Mouse (Mus musculus): ENCODE data around the gene Tff1. TPM values are rescaled to one million over a fixed set of nuclear protein-coding genes. Genes with fewer than 3 reads are reported as not detected.

Gene Tff1
- polyA plus RNA-seq, 1 experiment from 2014 or later: not detected

- Histone ChIP-seq H3K27ac (replicated peaks) (no peak within 1 kb of the TSS), H3K4me2 (no peak within 1 kb of the TSS), H3K36me3 (no peaks in the 10 kb centered on the region), H3K9ac (no peak within 1 kb of the TSS), H3K9me3 (no peaks in the 10 kb centered on the region), H3K27me3 (replicated peaks) (peaks cover 31% of the 10 kb centered on the region), H3K4me1 (no peaks in the 10 kb centered on the region), H3K4me3 (no peak within 1 kb of the TSS)
- ATAC-seq (ENCODE audit: extremely low read depth, insufficient number of reproducible peaks, low FRiP score, low TSS enrichment): no peak
- WGBS: 38% methylated on average over 2 of the region's 2 CpGs
These were observed 35.6 kb downstream of the Tff1 start, which contains the start of gene Tff3 for GRCm38 (mm10) chr17:31129452-31129851. Tff3 (minus strand) TSS chr17:31129646.

- WGBS: 72% methylated on average over 9 of the region's 9 CpGs
- H3K4me2 ChIP-seq: no peak overlapping the region
- H3K9ac ChIP-seq: no peak overlapping the region
- H3K36me3 ChIP-seq: no peaks in the 10 kb centered on the region
- H3K27ac ChIP-seq (replicated peaks): no peak overlapping the region
- H3K9me3 ChIP-seq: no peaks in the 10 kb centered on the region; the same call in 1 of the 2 replicates
- no peak overlapping the region for H3K4me3 ChIP-seq
- ATAC-seq (ENCODE audit: extremely low read depth, insufficient number of reproducible peaks, low FRiP score, low TSS enrichment): no peak
- peaks cover 31% of the 10 kb centered on the region for H3K27me3 ChIP-seq (replicated peaks)
- no peaks in the 10 kb centered on the region for H3K4me1 ChIP-seq
These were observed 36.3 kb downstream of the Tff1 start for GRCm38 (mm10) chr17:31128708-31129318.

- no peaks in the 10 kb centered on the region for H3K4me1 ChIP-seq
- no peak overlapping the region for H3K27ac ChIP-seq (replicated peaks)
- H3K9me3 ChIP-seq: no peaks in the 10 kb centered on the region; the same call in 1 of the 2 replicates
- no peak overlapping the region for H3K4me3 ChIP-seq
- H3K36me3 ChIP-seq: no peaks in the 10 kb centered on the region
- no peak overlapping the region for H3K9ac ChIP-seq
- no peak overlapping the region for H3K4me2 ChIP-seq
- 31% methylated on average over 9 of the region's 9 CpGs for WGBS
- peaks cover 30% of the 10 kb centered on the region for H3K27me3 ChIP-seq (replicated peaks)
- no peak for ATAC-seq (ENCODE audit: extremely low read depth, insufficient number of reproducible peaks, low FRiP score, low TSS enrichment)
These were observed 39.4 kb downstream of the Tff1 start for GRCm38 (mm10) chr17:31125548-31126266.

- WGBS: 11% methylated on average over 8 of the region's 8 CpGs
- ATAC-seq (ENCODE audit: extremely low read depth, insufficient number of reproducible peaks, low FRiP score, low TSS enrichment): no peak
- peaks cover 15% of the 10 kb centered on the region; the same call in 1 of the 2 replicates for H3K27me3 ChIP-seq (replicated peaks)
- no peak overlapping the region for H3K4me3 ChIP-seq
- no peak overlapping the region for H3K4me2 ChIP-seq
- H3K4me1 ChIP-seq: no peaks in the 10 kb centered on the region
- H3K9me3 ChIP-seq: no peaks in the 10 kb centered on the region; the same call in 1 of the 2 replicates
- H3K27ac ChIP-seq (replicated peaks): no peak overlapping the region
- H3K36me3 ChIP-seq: no peaks in the 10 kb centered on the region
- H3K9ac ChIP-seq: no peak overlapping the region
These were observed 43.1 kb downstream of the Tff1 start for GRCm38 (mm10) chr17:31121975-31122374.

- H3K27ac ChIP-seq (replicated peaks): no peak overlapping the region
These were observed 45.6 kb downstream of the Tff1 start for GRCm38 (mm10) chr17:31119429-31119828.

GRCm38 (mm10) chr17:31117946-31118345 lies 47.1 kb downstream of the Tff1 start:
- no peak overlapping the region for H3K4me2 ChIP-seq
- no peak for ATAC-seq (ENCODE audit: extremely low read depth, insufficient number of reproducible peaks, low FRiP score, low TSS enrichment)

More at GRCm38 (mm10) chr17:31119429-31119828, 45.6 kb downstream of the Tff1 start:
- Histone ChIP-seq H3K4me2 (no peak overlapping the region), H3K27me3 (replicated peaks) (peaks cover 12% of the 10 kb centered on the region; the same call in 1 of the 2 replicates), H3K9ac (no peak overlapping the region), H3K4me3 (no peak overlapping the region), H3K9me3 (no peaks in the 10 kb centered on the region; the same call in 1 of the 2 replicates), H3K4me1 (no peaks in the 10 kb centered on the region), H3K36me3 (no peaks in the 10 kb centered on the region)
- no peak; the same call in 1 of the 2 replicates for ATAC-seq (ENCODE audit: extremely low read depth, insufficient number of reproducible peaks, low FRiP score, low TSS enrichment)
- WGBS: 8% methylated on average over 7 of the region's 7 CpGs

GRCm38 (mm10) chr17:31116063-31116462 lies 49.0 kb downstream of the Tff1 start:
- H3K9ac ChIP-seq: no peak overlapping the region
- H3K36me3 ChIP-seq: peaks cover 6% of the 10 kb centered on the region
- H3K4me1 ChIP-seq: no peaks in the 10 kb centered on the region
- peaks cover 10% of the 10 kb centered on the region; the same call in 1 of the 2 replicates for H3K27me3 ChIP-seq (replicated peaks)
- H3K4me3 ChIP-seq: no peak overlapping the region
- no peak for ATAC-seq (ENCODE audit: extremely low read depth, insufficient number of reproducible peaks, low FRiP score, low TSS enrichment)
- no peak overlapping the region for H3K27ac ChIP-seq (replicated peaks)
- no peak overlapping the region for H3K4me2 ChIP-seq
- 40% methylated on average over 6 of the region's 6 CpGs for WGBS
- H3K9me3 ChIP-seq: no peaks in the 10 kb centered on the region

More at GRCm38 (mm10) chr17:31117946-31118345, 47.1 kb downstream of the Tff1 start:
- WGBS: 83% methylated on average over 5 of the region's 5 CpGs
- Histone ChIP-seq H3K36me3 (no peaks in the 10 kb centered on the region), H3K27ac (replicated peaks) (no peak overlapping the region), H3K27me3 (replicated peaks) (peaks cover 12% of the 10 kb centered on the region; the same call in 1 of the 2 replicates), H3K4me3 (no peak overlapping the region), H3K4me1 (no peaks in the 10 kb centered on the region), H3K9me3 (no peaks in the 10 kb centered on the region), H3K9ac (no peak overlapping the region)

GRCm38 (mm10) chr17:31113191-31113856 lies 51.8 kb downstream of the Tff1 start:
- no peak overlapping the region for H3K27ac ChIP-seq (replicated peaks)
- H3K4me1 ChIP-seq: no peaks in the 10 kb centered on the region
- H3K9ac ChIP-seq: no peak overlapping the region
- WGBS: 73% methylated on average over 9 of the region's 9 CpGs
- H3K27me3 ChIP-seq (replicated peaks): no peaks in the 10 kb centered on the region; the same call in 1 of the 2 replicates
- no peak overlapping the region for H3K4me2 ChIP-seq
- no peaks in the 10 kb centered on the region for H3K9me3 ChIP-seq
- H3K36me3 ChIP-seq: peaks cover 13% of the 10 kb centered on the region
- no peak for ATAC-seq (ENCODE audit: extremely low read depth, insufficient number of reproducible peaks, low FRiP score, low TSS enrichment)
- no peak overlapping the region for H3K4me3 ChIP-seq

Other genes with a start within 250 kb of the Tff1 start
- 0.07 TPM in 1 of 2 replicates, not detected in the other for gene Umodl1, start 210.6 kb downstream of the Tff1 start, polyA plus RNA-seq (2015; fragmentation: Nextera tagmentation; extraction: Ambion mirVana)
- gene Abcg1, start 107.6 kb downstream of the Tff1 start, polyA plus RNA-seq (2015; fragmentation: Nextera tagmentation; extraction: Ambion mirVana): 7.7 and 8.2 TPM in 2 replicates
- not detected in 2 replicates for gene Tff3, start 35.6 kb downstream of the Tff1 start, polyA plus RNA-seq (2015; fragmentation: Nextera tagmentation; extraction: Ambion mirVana)
- not detected in 2 replicates for gene Tff2, start 21.0 kb downstream of the Tff1 start, polyA plus RNA-seq (2015; fragmentation: Nextera tagmentation; extraction: Ambion mirVana)
- not detected in 2 replicates for gene Tmprss3, start 33.7 kb upstream of the Tff1 start, polyA plus RNA-seq (2015; fragmentation: Nextera tagmentation; extraction: Ambion mirVana)
- gene Ubash3a, start 42.6 kb upstream of the Tff1 start, polyA plus RNA-seq (2015; fragmentation: Nextera tagmentation; extraction: Ambion mirVana): 0.43 and 0.69 TPM in 2 replicates
- 1.4 and 1.6 TPM in 2 replicates for gene Rsph1, start 112.1 kb upstream of the Tff1 start, polyA plus RNA-seq (2015; fragmentation: Nextera tagmentation; extraction: Ambion mirVana)
- gene Slc37a1, start 121.5 kb upstream of the Tff1 start, polyA plus RNA-seq (2015; fragmentation: Nextera tagmentation; extraction: Ambion mirVana): 6.5 and 6.7 TPM in 2 replicates
- gene Pde9a, start 220.9 kb upstream of the Tff1 start, polyA plus RNA-seq (2015; fragmentation: Nextera tagmentation; extraction: Ambion mirVana): 7.3 TPM in 2 replicates

All from heart, embryonic 13.5 days (tissue).